In genomic region chr5:25555684-25556083, GRCm38 (mm10) we compare ENCODE assay signal across 27 mouse cellular contexts. TPM values are rescaled to one million over a fixed set of nuclear protein-coding genes. Genes with fewer than 3 reads are reported as not detected.
DNase-seq lines count a peak whose midpoint lies in the region; ATAC-seq and TF ChIP-seq lines count a peak whose summit lies in the region.
"Had no signal": no experiment of that assay in that cellular context is flagged by ENCODE, and none has a peak within 500 bp of the region (broad histone marks: within the 10 kb centered on the region; RNA-seq: fewer than 3 reads in every experiment).

No protein-coding gene starts in this region.

- H3K9me3 ChIP-seq in heart, embryonic 12.5 days (replicated peaks): no peaks in the 10 kb centered on the region
- no peaks in the 10 kb centered on the region for H3K9me3 ChIP-seq in hindbrain, postnatal 0 days (ENCODE audit: low read length)
- no peaks in the 10 kb centered on the region for H3K9me3 ChIP-seq in forebrain, embryonic 11.5 days (ENCODE audit: control insufficient read depth, low read length)
- no peaks in the 10 kb centered on the region for H3K9me3 ChIP-seq in heart, embryonic 10.5 days
- H3K9me3 ChIP-seq: embryonic facial prominence, embryonic 10.5 days; embryonic facial prominence, embryonic 12.5 days; forebrain, embryonic 12.5 days; G1E had no signal

- no peak overlapping the region for H3K27ac ChIP-seq in heart, embryonic 12.5 days (ENCODE audit: poor library complexity, severe bottlenecking)
- no peak overlapping the region for H3K27ac ChIP-seq in hindbrain, postnatal 0 days
- no peak overlapping the region for H3K27ac ChIP-seq in forebrain, embryonic 11.5 days (ENCODE audit: low read depth, low read length)
- no peak overlapping the region for H3K27ac ChIP-seq in heart, embryonic 10.5 days
- H3K27ac ChIP-seq: embryonic facial prominence, embryonic 10.5 days; embryonic facial prominence, embryonic 12.5 days; forebrain, embryonic 12.5 days had no signal

- no peak for ATAC-seq in heart, embryonic 12.5 days (ENCODE audit: insufficient number of reproducible peaks, low FRiP score)
- no peak for ATAC-seq in hindbrain, postnatal 0 days
- ATAC-seq in forebrain, embryonic 11.5 days (replicated peaks; ENCODE audit: low FRiP score): no peak
- ATAC-seq: activated CD4-positive, CD25-positive, alpha-beta regulatory T cell, adult 4 months; CD4-positive, CD25-positive, alpha-beta regulatory T cell, adult 4 months; forebrain, embryonic 14.5 days; forebrain, embryonic 16.5 days; Patski had no signal

- TF ChIP-seq CTCF in hindbrain, postnatal 0 days (IDR thresholded peaks at IDR 0.05; ENCODE audit: low read depth): no peak

- H3K36me3 ChIP-seq in heart, embryonic 12.5 days: no peaks in the 10 kb centered on the region
- H3K36me3 ChIP-seq in hindbrain, postnatal 0 days (ENCODE audit: insufficient read depth, low read length): no peaks in the 10 kb centered on the region
- H3K36me3 ChIP-seq in forebrain, embryonic 11.5 days (ENCODE audit: control insufficient read depth, insufficient read depth, low read length): no peaks in the 10 kb centered on the region
- no peaks in the 10 kb centered on the region for H3K36me3 ChIP-seq in heart, embryonic 10.5 days
- H3K36me3 ChIP-seq: embryonic facial prominence, embryonic 10.5 days; embryonic facial prominence, embryonic 12.5 days; forebrain, embryonic 12.5 days; G1E had no signal

- H3K9ac ChIP-seq in heart, embryonic 12.5 days: no peak overlapping the region
- no peak overlapping the region for H3K9ac ChIP-seq in hindbrain, postnatal 0 days (replicated peaks; ENCODE audit: low read length)
- H3K9ac ChIP-seq in forebrain, embryonic 11.5 days (ENCODE audit: low read length): no peak overlapping the region
- H3K9ac ChIP-seq: embryonic facial prominence, embryonic 12.5 days; forebrain, embryonic 12.5 days had no signal

- peak; percentile 60 for DNase-seq in heart, adult 11 months
- DNase-seq in ES-CJ7 (ENCODE audit: low read depth, low spot score): peak; percentile 58
- DNase-seq in R1 (ENCODE audit: low read depth, low spot score): peak; percentile 75
- no peak for DNase-seq in hindbrain, postnatal 0 days (ENCODE audit: low spot score)
- DNase-seq in forebrain, embryonic 11.5 days (ENCODE audit: low spot score): no peak
- DNase-seq in heart, embryonic 10.5 days (ENCODE audit: low spot score): no peak
- DNase-seq: adrenal gland, adult 8-10 months; adrenal gland, postnatal 14 days; adrenal gland, postnatal 36 days; B cell, adult 2 months; cerebellum, adult 11-12 months; cerebellum, adult 2 months; cerebellum, adult 9-10 months; cerebellum, postnatal 10 days; cerebellum, postnatal 25 days had no signal

- H3K4me3 ChIP-seq in heart, embryonic 12.5 days: no peak overlapping the region
- H3K4me3 ChIP-seq in hindbrain, postnatal 0 days (ENCODE audit: low read length): no peak overlapping the region
- H3K4me3 ChIP-seq in forebrain, embryonic 11.5 days (ENCODE audit: low read depth, low read length): no peak overlapping the region
- no peak overlapping the region for H3K4me3 ChIP-seq in heart, embryonic 10.5 days
- H3K4me3 ChIP-seq: embryonic facial prominence, embryonic 10.5 days; embryonic facial prominence, embryonic 12.5 days; forebrain, embryonic 12.5 days had no signal

- WGBS in heart, embryonic 12.5 days: 85% methylated on average over 5 of the region's 5 CpGs
- WGBS in hindbrain, postnatal 0 days: 86% methylated on average over 5 of the region's 5 CpGs
- WGBS in forebrain, embryonic 11.5 days: 82% methylated on average over 5 of the region's 5 CpGs
- WGBS in heart, embryonic 10.5 days: 87% methylated on average over 5 of the region's 5 CpGs

- H3K27me3 ChIP-seq in heart, embryonic 12.5 days (replicated peaks): no peaks in the 10 kb centered on the region
- H3K27me3 ChIP-seq in hindbrain, postnatal 0 days (ENCODE audit: insufficient read depth, low read length): no peaks in the 10 kb centered on the region
- H3K27me3 ChIP-seq in forebrain, embryonic 11.5 days (ENCODE audit: control insufficient read depth, insufficient read depth, low read length): no peaks in the 10 kb centered on the region
- no peaks in the 10 kb centered on the region for H3K27me3 ChIP-seq in heart, embryonic 10.5 days (ENCODE audit: insufficient read depth, poor library complexity, severe bottlenecking)
- H3K27me3 ChIP-seq: CH12.LX; embryonic facial prominence, embryonic 12.5 days; forebrain, embryonic 12.5 days; Patski had no signal

- H3K4me2 ChIP-seq in heart, embryonic 12.5 days: no peak overlapping the region
- no peak overlapping the region for H3K4me2 ChIP-seq in hindbrain, postnatal 0 days (ENCODE audit: low read depth, low read length)
- no peak overlapping the region for H3K4me2 ChIP-seq in forebrain, embryonic 11.5 days (ENCODE audit: low read depth, low read length, severe bottlenecking)
- H3K4me2 ChIP-seq: embryonic facial prominence, embryonic 12.5 days; forebrain, embryonic 12.5 days had no signal

- no peaks in the 10 kb centered on the region for H3K4me1 ChIP-seq in heart, embryonic 12.5 days (replicated peaks)
- no peaks in the 10 kb centered on the region for H3K4me1 ChIP-seq in hindbrain, postnatal 0 days (ENCODE audit: insufficient read depth, low read length)
- no peaks in the 10 kb centered on the region for H3K4me1 ChIP-seq in forebrain, embryonic 11.5 days (replicated peaks; ENCODE audit: control insufficient read depth, insufficient read depth, low read length)
- H3K4me1 ChIP-seq in heart, embryonic 10.5 days: no peaks in the 10 kb centered on the region
- H3K4me1 ChIP-seq: embryonic facial prominence, embryonic 10.5 days; embryonic facial prominence, embryonic 12.5 days; forebrain, embryonic 12.5 days had no signal

RNA-seq across cellular contexts. Expression of gene Cct8l1, which starts 39.8 kb away (rescaled TPM):
- polyA plus RNA-seq in heart, embryonic 12.5 days (2016; fragmentation: Nextera tagmentation; extraction: Ambion mirVana): 0.14 TPM in 1 of 2 replicates, not detected in the other
- total RNA-seq in hindbrain, postnatal 0 days (2014; rRNA removed): not detected in 2 replicates
- not detected in 2 replicates for polyA plus RNA-seq in hindbrain, postnatal 0 days (2015; fragmentation: Nextera tagmentation; extraction: Ambion mirVana)
- polyA plus RNA-seq in forebrain, embryonic 11.5 days (2014; fragmentation: Nextera tagmentation; extraction: Ambion mirVana): not detected in 2 replicates
- polyA plus RNA-seq in heart, embryonic 10.5 days (2016; fragmentation: Nextera tagmentation; extraction: Ambion mirVana): 0.14 TPM in 1 of 2 replicates, not detected in the other
- total RNA-seq: adrenal gland, postnatal 14 days; CH12.LX had no signal
- polyA plus RNA-seq: activated CD4-positive, CD25-positive, alpha-beta regulatory T cell, adult 4 months; CD4-positive, CD25-positive, alpha-beta regulatory T cell, adult 4 months; embryonic facial prominence, embryonic 12.5 days; embryonic facial prominence, embryonic 14.5 days; forebrain, embryonic 14.5 days; forebrain, embryonic 16.5 days; G1E; Patski had no signal

RNA-seq across cellular contexts. Expression of gene Kmt2c, which starts 57.1 kb away (rescaled TPM):
- polyA plus RNA-seq in heart, embryonic 12.5 days (2016; fragmentation: Nextera tagmentation; extraction: Ambion mirVana): 12.3 and 13.7 TPM in 2 replicates
- 40.2 and 46.5 TPM in 2 replicates for total RNA-seq in hindbrain, postnatal 0 days (2014; rRNA removed)
- 10.8 and 11.1 TPM in 2 replicates for polyA plus RNA-seq in hindbrain, postnatal 0 days (2015; fragmentation: Nextera tagmentation; extraction: Ambion mirVana)
- polyA plus RNA-seq in forebrain, embryonic 11.5 days (2014; fragmentation: Nextera tagmentation; extraction: Ambion mirVana): 22.5 and 24.6 TPM in 2 replicates
- 8.5 and 10.5 TPM in 2 replicates for polyA plus RNA-seq in heart, embryonic 10.5 days (2016; fragmentation: Nextera tagmentation; extraction: Ambion mirVana)

Comparison
In these comparisons a context has a peak if more than half of its experiments do, and no peak if none do; other contexts are left out.
1. DNase-seq: peak in heart, adult 11 months (single experiment), ES-CJ7 (single experiment) and R1 (single experiment); none in hindbrain, postnatal 0 days (single experiment), forebrain, embryonic 11.5 days (single experiment) and heart, embryonic 10.5 days (single experiment).